Mouse (Mus musculus) MEL (cell line): ENCODE results near the gene Lacc1.

Source experiments
- CTCF ChIP-seq, 3 experiments: IDR thresholded peaks in 2 of 3; conservative IDR thresholded peaks in 1 of 3; 2 replicates each; pipeline ENCODE4 v1.5.1; 2011 to 2012; ENCODE audit warnings: low read length in 3 of 3, low read depth in 2 of 3, mild to moderate bottlenecking in 2 of 3, improper control_type of control experiment in 1 of 3, inconsistent platforms in 1 of 3, mixed read lengths in 1 of 3, moderate library complexity in 1 of 3; ENCODE audit not compliant: control insufficient read depth in 1 of 3, insufficient read depth in 1 of 3, poor library complexity in 1 of 3, severe bottlenecking in 1 of 3
- EP300 ChIP-seq, 2 experiments: IDR thresholded peaks; 2 replicates each; pipeline ENCODE4 v1.6.1; 2011; ENCODE audit warnings: improper control_type of control experiment in 2 of 2, low read length in 2 of 2, low read depth in 1 of 2, mild to moderate bottlenecking in 1 of 2
- HCFC1 ChIP-seq: IDR thresholded peaks from 2 replicates; pipeline ENCODE4 v1.6.1; 2012; ENCODE audit warnings: low read depth, mild to moderate bottlenecking, inconsistent platforms, low read length, improper control_type of control experiment, moderate library complexity
- MAX ChIP-seq: IDR thresholded peaks from 2 replicates; pipeline ENCODE4 v1.6.1; 2011; ENCODE audit warnings: low read length, improper control_type of control experiment
- MAZ ChIP-seq: IDR thresholded peaks from 2 replicates; pipeline ENCODE4 v1.6.1; 2012; ENCODE audit warnings: low read depth, mild to moderate bottlenecking, inconsistent platforms, low read length, improper control_type of control experiment
- MXI1 ChIP-seq: IDR thresholded peaks from 2 replicates; pipeline ENCODE4 v1.6.1; 2011; ENCODE audit warnings: mild to moderate bottlenecking, low read depth, low read length, improper control_type of control experiment
- POLR2A ChIP-seq, 2 experiments: IDR thresholded peaks; 2 replicates each; pipeline ENCODE4 v1.6.1; 2011 to 2012; ENCODE audit warnings: low read length in 2 of 2, mild to moderate bottlenecking in 2 of 2, control low read depth in 1 of 2, improper control_type of control experiment in 1 of 2, low read depth in 1 of 2, moderate library complexity in 1 of 2; ENCODE audit not compliant: control insufficient read depth in 1 of 2, insufficient read depth in 1 of 2, poor library complexity in 1 of 2
- POLR2AphosphoS2 ChIP-seq: IDR thresholded peaks from 2 replicates; pipeline ENCODE4 v1.6.1; 2011; ENCODE audit warnings: low read length, improper control_type of control experiment
- RAD21 ChIP-seq: IDR thresholded peaks from 2 replicates; pipeline ENCODE4 v1.6.1; 2011; ENCODE audit warnings: mild to moderate bottlenecking, low read depth, low read length, improper control_type of control experiment
- UBTF ChIP-seq: IDR thresholded peaks from 2 replicates; pipeline ENCODE4 v1.6.1; 2012; ENCODE audit warnings: low read depth, mild to moderate bottlenecking, inconsistent platforms, low read length, improper control_type of control experiment, moderate library complexity, borderline replicate concordance; ENCODE audit not compliant: insufficient read depth
- USF1 ChIP-seq: IDR thresholded peaks from 2 replicates; pipeline ENCODE4 v1.6.1; 2014; ENCODE audit warnings: low read depth, mild to moderate bottlenecking, inconsistent platforms, low read length, improper control_type of control experiment, moderate library complexity
- ZC3H11A ChIP-seq: IDR thresholded peaks from 2 replicates; pipeline ENCODE4 v1.6.1; 2012; ENCODE audit warnings: low read depth, mild to moderate bottlenecking, inconsistent platforms, low read length, improper control_type of control experiment
- ZMIZ1 ChIP-seq: IDR thresholded peaks from 2 replicates; pipeline ENCODE4 v1.6.1; 2012; ENCODE audit warnings: low read depth, mild to moderate bottlenecking, inconsistent platforms, low read length, improper control_type of control experiment, moderate library complexity
- ZNF384 ChIP-seq: IDR thresholded peaks from 2 replicates; pipeline ENCODE4 v1.6.1; 2012; ENCODE audit warnings: low read depth, mild to moderate bottlenecking, inconsistent platforms, low read length, improper control_type of control experiment

- TF ChIP-seq EP300 (IDR thresholded peaks at IDR 0.05; ENCODE audit: low read depth in 1 of 2, low read length in 2 of 2), result no peak
- TF ChIP-seq MXI1, result no peak
- TF ChIP-seq CTCF (IDR thresholded peaks at IDR 0.05 in 2 of 3, conservative IDR thresholded peaks at IDR 0.05 in 1 of 3; ENCODE audit: control insufficient read depth in 1 of 3, insufficient read depth in 1 of 3, low read depth in 2 of 3, low read length in 3 of 3, poor library complexity in 1 of 3, severe bottlenecking in 1 of 3), result no peak
- TF ChIP-seq HCFC1, result no peak
- no peak for TF ChIP-seq POLR2A (IDR thresholded peaks at IDR 0.05; ENCODE audit: control insufficient read depth in 1 of 2, insufficient read depth in 1 of 2, low read depth in 1 of 2, low read length in 2 of 2, poor library complexity in 1 of 2)
- TF ChIP-seq UBTF, result no peak
- no peak for TF ChIP-seq USF1
- TF ChIP-seq ZC3H11A, result no peak
- no peak for TF ChIP-seq POLR2AphosphoS2
- no peak for TF ChIP-seq MAX
- no peak for TF ChIP-seq MAZ
- no peak for TF ChIP-seq RAD21
- no peak for TF ChIP-seq ZNF384
- TF ChIP-seq ZMIZ1, result no peak
Measured at GRCm38 (mm10) chr14:77033391-77033790, 3.3 kb downstream of the Lacc1 start.
